Mouse (Mus musculus): ENCODE data around the gene Defa37. TPM values are rescaled to one million over a fixed set of nuclear protein-coding genes. Genes with fewer than 3 reads are reported as not detected.

Gene Defa37
- polyA plus RNA-seq (2014; fragmentation: Illumina TruSeq; extraction: RNeasy Lipid Tissue Mini Kit (QIAGEN cat#74804); ENCODE audit: low replicate concordance): 2,479 TPM

DNA sequence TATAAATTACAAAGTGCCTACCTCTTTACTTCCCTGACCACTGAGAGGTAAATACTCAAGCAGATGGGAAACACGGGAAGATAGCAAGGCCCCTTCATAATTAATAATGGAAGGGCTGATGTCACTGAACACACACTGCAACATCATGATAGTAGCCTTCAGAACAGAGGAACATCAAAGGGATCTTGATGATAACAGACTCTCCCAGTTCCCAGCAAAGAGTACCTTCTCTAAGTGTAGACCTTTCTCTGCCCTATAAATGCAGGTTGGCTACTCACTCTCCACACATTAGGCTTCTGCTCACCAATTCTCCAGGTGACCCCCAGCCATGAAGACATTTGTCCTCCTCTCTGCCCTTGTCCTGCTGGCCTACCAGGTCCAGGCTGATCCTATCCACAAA, at the start of gene Defa37:
Gene Defa37 (plus strand): TSS at position 301 of the 400 bp plus-strand sequence.

DNA sequence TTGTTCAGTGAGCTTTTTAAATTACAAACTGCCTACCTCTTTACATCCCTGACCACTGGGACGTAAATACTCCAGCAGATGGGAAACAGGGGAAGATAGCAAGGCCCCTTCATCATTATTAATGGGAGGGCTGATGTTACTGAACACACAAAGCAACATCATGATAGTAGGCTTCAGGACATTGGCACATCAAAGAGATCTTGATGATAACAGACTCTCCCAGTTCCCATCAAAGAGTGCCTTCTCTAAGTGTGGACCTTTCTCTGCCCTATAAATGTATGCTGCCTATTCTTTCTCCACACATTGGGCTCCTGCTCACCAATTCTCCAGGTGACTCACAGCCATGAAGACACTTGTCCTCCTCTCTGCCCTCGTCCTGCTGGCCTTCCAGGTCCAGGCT, 36.5 kb upstream of the Defa37 start, which contains the start of gene Defa32:
Gene Defa32 (plus strand): TSS at position 301 of the 400 bp plus-strand sequence.

DNA sequence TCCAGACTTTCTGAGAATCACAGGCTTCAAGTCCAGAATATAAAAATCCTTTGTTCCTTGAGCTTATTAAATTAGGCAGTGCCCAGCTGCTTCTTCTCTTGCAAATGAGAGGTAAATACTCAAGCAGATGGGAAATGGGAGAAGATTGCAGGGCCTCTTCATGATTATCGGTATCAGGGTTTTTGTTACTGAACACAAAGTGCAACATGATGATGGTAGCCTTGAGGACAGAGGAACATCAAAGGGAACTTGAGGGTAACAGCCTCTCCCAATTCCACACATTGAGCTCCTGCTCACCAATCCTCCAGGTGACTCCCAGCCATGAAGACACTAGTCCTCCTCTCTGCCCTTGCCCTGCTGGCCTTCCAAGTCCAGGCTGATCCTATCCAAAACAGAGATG, 17.5 kb downstream of the Defa37 start, which contains the start of gene Defa28:
Gene Defa28 (plus strand): TSS at position 301 of the 400 bp plus-strand sequence.

GRCm38 (mm10) chr8:21594408-21594807, 29.2 kb downstream of the Defa37 start, which contains the start of gene Gm7861:
Gm7861 (minus strand) TSS chr8:21594508.

Other genes starting within 250 kb of the Defa37 start
- not detected for gene Defa27, start 249.8 kb upstream of the Defa37 start, polyA plus RNA-seq (2014; fragmentation: Illumina TruSeq; extraction: RNeasy Lipid Tissue Mini Kit (QIAGEN cat#74804); ENCODE audit: low replicate concordance)
- gene Defa29, start 238.4 kb upstream of the Defa37 start, polyA plus RNA-seq (2014; fragmentation: Illumina TruSeq; extraction: RNeasy Lipid Tissue Mini Kit (QIAGEN cat#74804); ENCODE audit: low replicate concordance): 41.6 TPM
- gene Defa2, start 186.9 kb upstream of the Defa37 start, polyA plus RNA-seq (2014; fragmentation: Illumina TruSeq; extraction: RNeasy Lipid Tissue Mini Kit (QIAGEN cat#74804); ENCODE audit: low replicate concordance): 12.8 TPM
- 12.8 TPM for gene Defa33, start 173.6 kb upstream of the Defa37 start, polyA plus RNA-seq (2014; fragmentation: Illumina TruSeq; extraction: RNeasy Lipid Tissue Mini Kit (QIAGEN cat#74804); ENCODE audit: low replicate concordance)
- gene Defa36, start 138.0 kb upstream of the Defa37 start, polyA plus RNA-seq (2014; fragmentation: Illumina TruSeq; extraction: RNeasy Lipid Tissue Mini Kit (QIAGEN cat#74804); ENCODE audit: low replicate concordance): 52.6 TPM
- gene Gm7849, start 108.8 kb upstream of the Defa37 start, polyA plus RNA-seq (2014; fragmentation: Illumina TruSeq; extraction: RNeasy Lipid Tissue Mini Kit (QIAGEN cat#74804); ENCODE audit: low replicate concordance): not detected
- gene Defa20, start 56.1 kb upstream of the Defa37 start, polyA plus RNA-seq (2014; fragmentation: Illumina TruSeq; extraction: RNeasy Lipid Tissue Mini Kit (QIAGEN cat#74804); ENCODE audit: low replicate concordance): 5.3 TPM
- 5.3 TPM for gene Defa32, start 36.4 kb upstream of the Defa37 start, polyA plus RNA-seq (2014; fragmentation: Illumina TruSeq; extraction: RNeasy Lipid Tissue Mini Kit (QIAGEN cat#74804); ENCODE audit: low replicate concordance)
- gene Defa28, start 17.6 kb downstream of the Defa37 start, polyA plus RNA-seq (2014; fragmentation: Illumina TruSeq; extraction: RNeasy Lipid Tissue Mini Kit (QIAGEN cat#74804); ENCODE audit: low replicate concordance): not detected
- gene Gm7861, start 29.1 kb downstream of the Defa37 start, polyA plus RNA-seq (2014; fragmentation: Illumina TruSeq; extraction: RNeasy Lipid Tissue Mini Kit (QIAGEN cat#74804); ENCODE audit: low replicate concordance): 425 TPM
- 232 TPM for gene Defa26, start 52.8 kb downstream of the Defa37 start, polyA plus RNA-seq (2014; fragmentation: Illumina TruSeq; extraction: RNeasy Lipid Tissue Mini Kit (QIAGEN cat#74804); ENCODE audit: low replicate concordance)
- 6,963 TPM for gene Defa17, start 90.4 kb downstream of the Defa37 start, polyA plus RNA-seq (2014; fragmentation: Illumina TruSeq; extraction: RNeasy Lipid Tissue Mini Kit (QIAGEN cat#74804); ENCODE audit: low replicate concordance)
- gene Defa34, start 100.4 kb downstream of the Defa37 start, polyA plus RNA-seq (2014; fragmentation: Illumina TruSeq; extraction: RNeasy Lipid Tissue Mini Kit (QIAGEN cat#74804); ENCODE audit: low replicate concordance): 146 TPM
- 296 TPM for gene AY761184, start 138.3 kb downstream of the Defa37 start, polyA plus RNA-seq (2014; fragmentation: Illumina TruSeq; extraction: RNeasy Lipid Tissue Mini Kit (QIAGEN cat#74804); ENCODE audit: low replicate concordance)
- 1,739 TPM for gene Defa24, start 169.1 kb downstream of the Defa37 start, polyA plus RNA-seq (2014; fragmentation: Illumina TruSeq; extraction: RNeasy Lipid Tissue Mini Kit (QIAGEN cat#74804); ENCODE audit: low replicate concordance)

Data from small intestine, adult 10 weeks (tissue).